Mouse (Mus musculus): ENCODE data around the gene Gm20388.

GRCm38 (mm10) chr8:120607460-120607859, 696.8 kb downstream of the Gm20388 start:
- TF ChIP-seq POLR2A (IDR thresholded peaks at IDR 0.05; ENCODE audit: extremely low read depth, insufficient read depth, low read length) (no peak), CTCF (IDR thresholded peaks at IDR 0.05; ENCODE audit: extremely low read depth, insufficient read depth, low read length) (no peak)

Measured in cortical plate, adult 2 months (tissue).